Mouse (Mus musculus) liver, adult 2 months (tissue): ENCODE measurements around the gene Fndc10.

Source experiments
- CTCF ChIP-seq: fragments of 200-500 bp; IDR thresholded peaks from 2 replicates; pipeline ENCODE4 v1.5.1; 2011; ENCODE audit warnings: low read depth, low read length, control low read depth
- POLR2A ChIP-seq: fragments of 200-500 bp; IDR thresholded peaks from 2 replicates; pipeline ENCODE4 v1.6.1; 2011; ENCODE audit warnings: low read length, control low read depth; ENCODE audit not compliant: insufficient read depth; ENCODE audit errors: extremely low read depth

DNA sequence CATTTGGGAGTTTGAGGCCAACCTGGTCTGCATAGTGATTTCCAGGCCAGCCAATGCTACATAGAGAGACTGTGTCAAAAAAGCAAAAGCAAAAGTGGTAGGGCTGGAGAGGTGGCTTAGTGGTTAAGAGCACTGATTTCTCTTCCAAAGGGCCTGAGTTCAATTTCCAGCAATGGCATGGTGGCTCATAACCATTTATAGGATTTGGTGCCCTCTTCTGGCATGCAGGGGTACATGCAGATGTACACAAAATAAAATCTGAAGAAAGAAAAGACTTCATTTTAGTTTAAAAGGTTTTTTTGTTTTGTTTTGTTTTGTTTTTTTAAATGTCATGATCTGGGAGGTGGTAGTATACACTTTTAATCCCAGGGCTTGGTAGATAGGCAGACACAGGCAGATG is 6.3 kb downstream of the Fndc10 start:
- 0 out of 2 replicates have a peak, but pooled peaks have one; percentile 19 for TF ChIP-seq CTCF
- no peak for TF ChIP-seq POLR2A
